Mouse (Mus musculus): Measurements from ENCODE around the gene Adcy10.

Adcy10 gene

DNA sequence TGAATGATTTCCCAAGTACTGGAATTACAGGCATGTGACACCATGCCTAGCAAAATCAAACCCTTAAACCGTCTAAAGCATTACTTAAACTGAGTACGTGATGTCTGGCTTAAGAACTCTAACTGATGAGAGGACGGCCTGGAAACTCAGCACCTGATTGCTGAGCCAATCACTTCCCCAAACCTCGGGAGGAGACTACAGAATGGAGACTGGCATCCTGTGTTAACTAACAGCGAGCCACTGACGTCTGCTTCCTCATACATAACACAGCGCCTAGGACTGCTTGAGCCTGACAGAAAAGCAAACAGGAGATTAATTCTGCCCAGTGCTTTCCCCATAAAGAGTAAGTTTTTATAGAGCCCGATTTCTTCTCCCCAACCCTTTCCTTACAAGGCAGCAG lies 119.2 kb downstream of the Adcy10 start:
- no peak for DNase-seq (ENCODE audit: low spot score)

DNA sequence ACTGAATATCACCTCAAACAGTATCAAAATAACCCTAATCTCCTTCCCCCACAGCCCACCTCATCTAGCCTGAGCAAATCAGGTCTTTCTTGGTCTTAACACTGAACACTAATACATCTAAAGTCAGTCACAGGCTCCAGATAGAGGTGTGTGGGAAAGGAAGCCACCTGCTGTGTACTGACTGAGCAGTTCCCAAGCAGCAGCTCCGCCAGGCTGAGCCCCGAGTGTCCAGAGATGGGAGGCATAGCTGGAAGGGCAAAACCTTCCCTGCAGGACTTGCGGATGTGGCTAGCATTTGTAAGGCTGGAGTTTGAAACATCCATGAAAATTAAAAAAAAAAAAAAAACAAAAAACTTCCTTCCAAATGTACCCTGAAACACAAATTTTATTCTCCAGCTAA lies 120.1 kb downstream of the Adcy10 start:
- no peak for DNase-seq (ENCODE audit: low spot score)

- no peak for DNase-seq (ENCODE audit: low spot score)
These were observed 120.8 kb downstream of the Adcy10 start for GRCm38 (mm10) chr1:165605774-165606173.

DNA sequence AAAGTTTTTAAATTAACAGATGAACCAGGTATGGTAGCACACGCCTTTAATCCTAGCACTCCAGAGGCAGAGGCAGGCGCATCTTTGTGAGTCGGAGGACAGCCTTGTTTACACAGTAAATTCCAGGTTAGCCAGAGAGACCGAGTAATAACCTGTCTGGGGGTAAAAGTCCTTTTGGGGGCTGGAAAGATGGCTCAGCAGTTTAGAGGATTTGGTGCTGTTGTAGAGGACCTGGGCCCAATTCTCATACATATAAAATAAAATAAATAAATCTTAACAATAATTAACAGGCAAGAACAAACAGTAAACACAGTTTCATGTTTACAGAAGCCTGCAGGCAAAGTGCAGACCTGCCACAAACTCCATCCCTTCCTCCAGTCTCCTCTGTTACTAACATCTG lies 123.9 kb downstream of the Adcy10 start:
- no peak for DNase-seq (ENCODE audit: low spot score)

DNA sequence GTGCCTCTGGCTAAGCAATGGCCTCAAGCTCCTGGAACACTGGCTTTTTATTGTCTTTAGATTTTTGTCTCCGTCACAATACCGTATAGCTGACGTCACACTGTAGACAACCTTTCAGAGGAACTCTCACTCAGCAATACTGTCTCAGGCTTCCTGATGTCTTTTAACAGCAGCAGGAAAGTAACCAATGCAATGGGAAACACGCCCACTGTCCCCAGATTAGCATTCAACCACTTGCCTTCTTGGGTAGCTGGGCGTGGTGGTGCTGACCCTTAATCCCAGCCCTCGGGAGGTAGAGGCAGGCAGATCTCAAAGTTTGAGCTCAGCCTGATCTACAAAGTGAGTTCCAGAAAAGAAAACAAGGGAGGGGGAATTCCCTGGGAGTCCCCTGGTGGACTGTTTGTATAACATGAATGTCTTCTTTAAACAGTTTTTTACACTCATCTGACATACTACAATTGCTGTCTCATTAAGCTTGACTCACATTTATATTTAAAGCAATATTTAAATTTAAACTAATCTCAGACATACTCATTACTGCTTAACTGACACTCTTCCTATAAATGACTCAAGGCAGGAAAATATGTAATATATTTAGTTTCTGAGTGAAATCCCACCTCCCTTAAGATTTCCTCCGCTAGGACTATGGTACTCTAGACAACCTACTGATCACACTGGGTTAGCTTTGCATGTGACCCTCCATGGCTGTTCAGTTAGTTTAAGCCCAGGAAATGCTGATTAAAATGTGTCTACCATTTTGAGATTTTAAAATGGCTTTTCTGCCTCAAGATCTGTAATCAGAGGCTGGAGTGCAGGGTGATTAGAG lies 124.7 kb downstream of the Adcy10 start:
- no peak for DNase-seq (ENCODE audit: low spot score)

- no peak for DNase-seq (ENCODE audit: low spot score)
These were observed 125.5 kb downstream of the Adcy10 start for GRCm38 (mm10) chr1:165610321-165610999.

- DNase-seq (ENCODE audit: low spot score) = no peak
These were observed 127.7 kb downstream of the Adcy10 start for GRCm38 (mm10) chr1:165612714-165613113.

DNA sequence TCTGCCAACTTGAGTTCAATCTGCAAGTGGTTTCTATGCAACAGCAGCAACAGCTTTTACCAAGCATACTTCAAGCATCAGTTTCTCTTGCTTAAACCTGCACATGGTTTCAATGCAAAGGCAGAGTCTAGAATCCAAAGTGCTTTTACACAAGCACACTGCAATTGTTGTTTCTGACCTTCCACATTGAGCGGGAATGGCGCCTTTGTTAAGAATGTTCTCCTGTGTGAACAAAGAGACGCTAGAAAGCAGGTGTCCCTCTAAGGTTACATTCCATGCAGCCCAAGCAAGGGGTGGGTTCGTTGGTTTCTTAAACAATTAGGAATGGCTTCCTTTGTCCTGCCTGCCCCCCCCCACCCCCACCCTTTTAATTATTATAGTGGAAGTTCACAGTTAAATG lies 128.9 kb downstream of the Adcy10 start:
- DNase-seq (ENCODE audit: low spot score) = no peak

- DNase-seq (ENCODE audit: low spot score) = no peak
These were observed 129.8 kb downstream of the Adcy10 start for GRCm38 (mm10) chr1:165614793-165615192.

- DNase-seq (ENCODE audit: low spot score) = no peak
These were observed 131.7 kb downstream of the Adcy10 start for GRCm38 (mm10) chr1:165616652-165617051.

GRCm38 (mm10) chr1:165617166-165617891 lies 132.3 kb downstream of the Adcy10 start:
- DNase-seq (ENCODE audit: low spot score) = peak; percentile 15

DNA sequence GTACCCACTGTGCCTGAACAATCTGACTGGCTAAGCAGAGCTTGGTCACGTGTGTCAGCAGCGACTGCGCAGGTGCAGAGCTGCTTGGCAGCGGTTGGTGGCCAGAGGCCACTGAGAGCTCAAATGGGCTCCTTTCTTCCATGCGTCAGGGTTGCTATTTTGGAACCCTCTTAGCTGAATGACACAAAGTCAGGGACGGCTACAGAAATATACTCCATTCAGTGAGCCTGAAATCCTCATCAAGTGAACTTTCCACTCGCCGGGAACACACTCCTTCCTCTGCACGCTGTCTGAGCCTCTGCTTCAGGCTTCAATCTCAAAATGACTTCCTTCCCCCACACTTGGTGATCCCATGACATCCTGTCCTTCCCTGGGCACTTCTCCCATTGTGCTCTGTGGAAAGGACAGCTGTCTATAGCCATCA lies 133.2 kb downstream of the Adcy10 start:
- DNase-seq (ENCODE audit: low spot score) = no peak

DNA sequence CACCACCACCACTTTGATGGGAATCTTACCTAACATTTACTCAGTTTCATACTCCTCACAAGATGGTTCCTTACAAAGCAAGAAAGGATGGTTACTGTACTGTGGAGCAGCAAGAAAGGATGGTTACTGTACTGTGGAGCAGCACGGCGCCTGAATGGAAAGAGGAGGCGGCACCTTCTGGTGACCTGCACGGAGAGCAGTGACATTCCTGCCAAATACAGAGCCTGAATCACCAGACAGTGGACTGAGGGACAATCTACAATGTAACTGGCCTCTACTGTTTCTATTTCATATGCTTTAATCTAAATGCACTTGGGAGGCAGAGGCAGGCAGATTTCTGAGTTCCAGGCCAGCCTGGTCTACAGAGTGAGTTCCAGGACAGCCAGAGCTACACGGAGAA lies 140.1 kb downstream of the Adcy10 start:
- no peak for DNase-seq (ENCODE audit: low spot score)

GRCm38 (mm10) chr1:165625896-165626295 lies 140.9 kb downstream of the Adcy10 start:
- DNase-seq (ENCODE audit: low spot score) = no peak

Data from ovary, postnatal 36 days (tissue).